Mouse (Mus musculus) intestine, embryonic 16.5 days (tissue): ENCODE measurements at regions not wholly inside any gene's neighbourhood (a gene's known extent, or its start where the extent isn't known, plus 50 kb on each side); places are given as distances from the start of the nearest gene placed in this dataset.
"Not testable (repeated sequence)": the region's sequence is repeated elsewhere in the genome, so short reads cannot be mapped to it uniquely, and the experiment has no call there.

Experiments used
- ATAC-seq: fragments of 200-750 bp; cut with Nextera tagmentation; 2 replicates; pipeline ENCODE4 v1.8.0; 2017; ENCODE audit warnings: moderate TSS enrichment, moderate library complexity
- H3K27ac ChIP-seq: fragments of 300-500 bp; sonication (generic); 2 replicates; pipeline ENCODE4 v1.5.1; 2014; ENCODE audit warnings: mild to moderate bottlenecking, low read length
- H3K27me3 ChIP-seq: fragments of 300-500 bp; sonication (generic); replicated peaks from 2 replicates; pipeline ENCODE4 v1.6.1; 2014; ENCODE audit warnings: low read length, control low read depth, mixed read lengths; ENCODE audit not compliant: control insufficient read depth, insufficient read depth
- H3K36me3 ChIP-seq: fragments of 300-500 bp; sonication (generic); 2 replicates; pipeline ENCODE4 v1.6.1; 2014; ENCODE audit warnings: low read length, control low read depth; ENCODE audit not compliant: control insufficient read depth, insufficient read depth
- H3K4me1 ChIP-seq: fragments of 300-500 bp; sonication (generic); 2 replicates; pipeline ENCODE4 v1.6.1; 2014; ENCODE audit warnings: low read length, control low read depth, mixed read lengths; ENCODE audit not compliant: control insufficient read depth, insufficient read depth
- H3K4me2 ChIP-seq: fragments of 300-500 bp; sonication (generic); 2 replicates; pipeline ENCODE4 v1.6.1; 2014; ENCODE audit warnings: low read depth, low read length, control low read depth
- H3K4me3 ChIP-seq: fragments of 300-500 bp; sonication (generic); 2 replicates; pipeline ENCODE4 v1.5.1; 2014; ENCODE audit warnings: mild to moderate bottlenecking, low read length
- H3K9ac ChIP-seq: fragments of 300-500 bp; sonication (generic); 2 replicates; pipeline ENCODE4 v1.6.1; 2014; ENCODE audit warnings: low read depth, low read length
- H3K9me3 ChIP-seq: fragments of 300-500 bp; sonication (generic); 2 replicates; pipeline ENCODE4 v1.6.1; 2016; ENCODE audit warnings: low read length, control low read depth; ENCODE audit not compliant: control insufficient read depth
- WGBS: fragments of 180-500 bp; shearing (Covaris S2); extraction: QIAGEN DNeasy Blood & Tissue Kit; methylation state at CpG from one replicate; pipeline ENCODE4 v1.1.7; 2014; 5-methylcytosine and 5-hydroxymethylcytosine counted together

GRCm38 (mm10) chr12:74825664-74826063 is 351.5 kb downstream of the Kcnh5 start:
- Histone ChIP-seq H3K4me1 (no peaks in the 10 kb centered on the region), H3K9me3 (no peaks in the 10 kb centered on the region), H3K4me3 (no peak overlapping the region), H3K9ac (no peak overlapping the region), H3K27ac (no peak overlapping the region), H3K4me2 (no peak overlapping the region), H3K36me3 (no peaks in the 10 kb centered on the region), H3K27me3 (no peaks in the 10 kb centered on the region)
- ATAC-seq, result no peak
- WGBS, result 63% methylated on average over 3 of the region's 3 CpGs

DNA sequence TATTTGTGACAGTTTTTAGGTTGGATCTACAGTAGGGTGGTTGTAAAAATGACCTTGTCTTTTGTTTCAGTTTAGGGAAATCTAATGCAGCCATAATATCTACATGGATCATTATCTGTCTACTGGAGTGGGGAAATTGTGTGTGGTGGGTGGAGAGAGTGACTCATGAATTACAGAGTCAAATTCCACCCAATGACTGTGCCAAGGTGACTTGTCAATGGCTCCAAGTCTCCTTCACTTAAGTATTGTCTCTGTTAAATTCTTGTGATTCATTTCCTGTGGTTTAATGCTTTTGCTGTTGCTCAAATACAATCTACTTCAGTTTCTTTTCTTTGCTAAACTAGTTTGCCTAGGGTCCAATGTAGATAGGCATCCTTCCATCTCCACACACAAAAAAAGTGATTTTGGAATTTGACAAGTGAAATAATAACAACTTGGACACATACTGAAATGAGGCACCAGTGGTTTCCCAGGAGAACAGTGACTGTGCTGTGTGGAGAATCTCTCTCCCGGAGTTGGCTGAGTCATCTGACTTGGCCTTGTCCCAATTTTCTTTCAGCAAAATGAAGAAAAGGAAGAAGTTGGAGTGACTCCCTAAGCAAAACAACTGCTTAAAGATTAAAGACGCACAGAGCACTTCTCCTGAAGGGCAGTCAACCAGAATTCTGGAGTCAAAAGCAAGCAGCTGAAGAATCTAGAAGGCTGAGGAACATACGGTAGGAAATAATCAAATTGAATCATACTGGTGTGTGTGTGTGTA is 352.2 kb downstream of the Kcnh5 start:
- 37% methylated on average over 3 of the region's 3 CpGs for WGBS
- Histone ChIP-seq H3K36me3 (no peaks in the 10 kb centered on the region), H3K4me1 (no peaks in the 10 kb centered on the region), H3K4me3 (no peak overlapping the region), H3K4me2 (no peak overlapping the region), H3K27me3 (no peaks in the 10 kb centered on the region), H3K9ac (no peak overlapping the region), H3K9me3 (no peaks in the 10 kb centered on the region), H3K27ac (no peak overlapping the region)
- no peak for ATAC-seq

DNA sequence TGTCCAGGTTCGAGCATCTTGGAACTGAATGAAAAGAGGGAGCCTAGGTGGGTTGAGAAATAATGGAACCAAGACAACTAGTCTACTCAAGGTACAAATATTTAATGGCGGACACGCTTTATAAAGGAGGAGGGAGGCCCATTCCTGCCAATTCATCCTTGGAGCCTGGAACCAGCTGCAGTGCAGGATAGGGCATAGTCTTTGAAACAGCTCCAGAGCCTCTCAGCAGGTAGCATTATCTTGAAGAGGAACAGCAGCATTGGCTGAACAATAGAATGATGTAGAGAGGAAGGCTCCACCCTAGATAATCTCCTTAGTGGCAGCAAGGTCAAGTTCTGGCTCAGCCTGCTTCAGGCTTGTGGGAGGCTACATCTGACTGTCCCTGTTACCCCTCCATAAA is 361.0 kb downstream of the Kcnh5 start:
- not testable (repeated sequence) for H3K36me3 ChIP-seq, ATAC-seq, H3K27ac ChIP-seq, H3K27me3 ChIP-seq, H3K4me1 ChIP-seq, H3K9ac ChIP-seq, H3K4me3 ChIP-seq, H3K4me2 ChIP-seq, H3K9me3 ChIP-seq
- 90% methylated on average over 3 of the region's 3 CpGs for WGBS

DNA sequence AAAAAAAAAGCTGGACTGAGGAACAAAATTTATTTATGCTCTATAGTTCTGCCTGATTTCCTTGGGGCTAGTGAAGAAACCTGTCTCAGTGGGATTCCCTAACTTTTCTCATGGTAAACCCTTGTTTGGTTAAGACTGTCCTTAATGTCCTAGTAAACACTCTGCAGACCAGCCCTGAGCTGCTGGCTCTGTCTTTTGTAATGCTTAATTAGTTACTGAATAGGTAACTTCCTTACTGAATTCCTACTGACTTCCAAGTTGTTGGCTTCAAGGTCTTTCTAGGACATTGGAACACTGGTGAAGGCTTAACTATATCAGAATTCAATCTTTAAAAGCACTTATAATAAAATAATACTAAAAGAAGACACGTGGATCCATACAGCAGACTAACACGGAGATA is 368.6 kb downstream of the Kcnh5 start:
- not testable (repeated sequence) for H3K4me2 ChIP-seq, H3K27me3 ChIP-seq, ATAC-seq, H3K9ac ChIP-seq, H3K36me3 ChIP-seq, H3K4me1 ChIP-seq, H3K27ac ChIP-seq, H3K9me3 ChIP-seq, H3K4me3 ChIP-seq
- WGBS, result 91% methylated on average over 2 of the region's 2 CpGs

DNA sequence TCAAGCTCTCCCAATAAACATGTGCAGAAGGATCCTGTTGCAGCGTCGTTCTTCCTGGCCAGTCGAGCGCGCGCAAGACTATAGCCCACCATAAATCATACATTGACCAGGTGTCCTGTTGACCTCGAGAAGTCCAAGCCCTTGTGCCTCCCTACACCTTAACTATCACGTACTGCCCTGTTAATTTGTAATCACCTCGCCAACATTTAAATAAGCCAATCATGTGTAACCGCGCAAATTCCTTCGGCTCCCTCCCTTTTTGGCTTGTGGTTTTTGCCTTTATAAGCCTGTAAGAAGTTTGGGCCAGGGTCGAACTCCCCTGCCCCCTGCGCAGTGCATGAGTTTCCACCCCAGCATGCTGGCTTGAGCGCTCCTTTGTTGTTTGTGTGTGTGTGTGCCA is 369.2 kb downstream of the Kcnh5 start:
- not testable (repeated sequence) for H3K9ac ChIP-seq, H3K36me3 ChIP-seq, H3K4me1 ChIP-seq, H3K27me3 ChIP-seq, H3K9me3 ChIP-seq, H3K27ac ChIP-seq, H3K4me3 ChIP-seq, ATAC-seq, H3K4me2 ChIP-seq
- 87% methylated on average over 15 of the region's 15 CpGs for WGBS

- Histone ChIP-seq H3K27me3 (no peaks in the 10 kb centered on the region), H3K27ac (no peak overlapping the region), H3K4me1 (no peaks in the 10 kb centered on the region), H3K4me3 (no peak overlapping the region), H3K4me2 (no peak overlapping the region), H3K9ac (no peak overlapping the region), H3K9me3 (0 out of 2 replicates have a peak, but pooled peaks cover 2% of the 10 kb centered on the region), H3K36me3 (no peaks in the 10 kb centered on the region)
- ATAC-seq, result no peak
- 65% methylated on average over 13 of the region's 13 CpGs for WGBS
Observed at GRCm38 (mm10) chr12:74803740-74804512, 373.2 kb downstream of the Kcnh5 start.

DNA sequence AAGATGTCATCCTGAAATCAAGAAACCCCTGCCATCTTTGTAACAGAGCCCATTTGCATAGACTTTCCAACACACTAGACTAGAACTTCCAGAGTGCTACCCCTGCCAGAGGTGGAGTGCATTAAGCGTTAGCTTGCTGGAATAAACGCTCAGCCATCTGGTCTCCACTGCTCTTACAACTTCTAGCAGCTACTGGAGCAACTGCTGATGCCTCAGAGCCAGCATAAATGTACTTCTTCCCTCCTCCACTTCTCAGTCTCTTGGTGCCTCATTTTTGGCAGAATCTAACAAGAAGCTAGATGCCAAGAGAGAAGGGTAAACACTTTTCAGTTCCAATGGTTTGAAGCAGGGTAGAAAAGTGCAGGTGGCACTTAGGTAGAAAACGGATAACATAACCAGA is 385.1 kb downstream of the Kcnh5 start:
- Histone ChIP-seq H3K27me3 (no peaks in the 10 kb centered on the region), H3K4me2 (no peak overlapping the region), H3K9me3 (no peaks in the 10 kb centered on the region), H3K27ac (no peak overlapping the region), H3K4me3 (no peak overlapping the region), H3K36me3 (no peaks in the 10 kb centered on the region), H3K4me1 (no peaks in the 10 kb centered on the region), H3K9ac (no peak overlapping the region)
- 64% methylated on average over 3 of the region's 3 CpGs for WGBS
- ATAC-seq, result no peak

DNA sequence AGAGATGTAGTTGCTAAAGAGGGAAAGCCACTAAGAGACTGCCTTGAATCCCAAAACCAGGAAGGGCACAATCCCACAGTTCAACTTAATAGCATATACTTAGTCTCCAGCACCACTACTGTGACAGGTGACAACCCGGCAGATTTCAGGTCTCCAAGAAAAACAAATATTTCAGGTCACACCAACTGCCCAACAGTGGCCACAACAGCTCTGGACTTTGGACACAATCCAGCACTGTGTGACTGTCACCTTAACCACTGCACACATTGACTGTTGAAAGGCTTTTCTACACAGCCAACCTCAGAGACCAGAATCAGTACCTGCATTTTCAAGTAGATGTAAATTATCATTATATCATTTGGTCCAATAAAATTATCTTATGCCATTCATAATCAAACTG is 414.8 kb downstream of the Kcnh5 start:
- Histone ChIP-seq H3K27ac (no peak overlapping the region), H3K36me3 (no peaks in the 10 kb centered on the region), H3K9ac (no peak overlapping the region), H3K4me1 (no peaks in the 10 kb centered on the region), H3K4me3 (no peak overlapping the region), H3K27me3 (no peaks in the 10 kb centered on the region), H3K4me2 (no peak overlapping the region), H3K9me3 (no peaks in the 10 kb centered on the region)
- no peak for ATAC-seq
- 89% methylated on average over 1 of the region's 1 CpGs for WGBS

GRCm38 (mm10) chr12:74745051-74745450 is 428.9 kb upstream of the Gm11042 start:
- no peaks in the 10 kb centered on the region for H3K36me3 ChIP-seq
- H3K4me3 ChIP-seq, result no peak overlapping the region
- H3K4me1 ChIP-seq, result no peaks in the 10 kb centered on the region
- H3K27ac ChIP-seq, result no peak overlapping the region
- no peak overlapping the region for H3K9ac ChIP-seq
- WGBS, result 79% methylated on average over 1 of the region's 1 CpGs
- ATAC-seq, result no peak
- no peaks in the 10 kb centered on the region for H3K27me3 ChIP-seq
- H3K4me2 ChIP-seq, result no peak overlapping the region
- no peaks in the 10 kb centered on the region for H3K9me3 ChIP-seq
